Mouse (Mus musculus): ENCODE results near the gene Klk1b11.
"Not testable (repeated sequence)": the region's sequence is repeated elsewhere in the genome, so short reads cannot be mapped to it uniquely, and the experiment has no call there.

Klk1b11 gene

GRCm38 (mm10) chr7:43995577-43995976, at the start of gene Klk1b11:
Gene Klk1b11, plus strand, starts transcription at chr7:43995877.
- DNase-seq (ENCODE audit: low spot score), result not testable (repeated sequence)

GRCm38 (mm10) chr7:43950364-43950763, 45.3 kb upstream of the Klk1b11 start, which contains the start of gene Klk1b8:
Gene Klk1b8, plus strand, starts transcription at chr7:43950664.
- DNase-seq (ENCODE audit: low spot score), result no peak

- no peak for DNase-seq (ENCODE audit: low spot score)
These were observed 43.0 kb upstream of the Klk1b11 start for GRCm38 (mm10) chr7:43952703-43953102.

- no peak for DNase-seq (ENCODE audit: low spot score)
These were observed 29.2 kb upstream of the Klk1b11 start, which contains the start of gene Klk1b1 for GRCm38 (mm10) chr7:43966451-43966850. Gene Klk1b1, plus strand, starts transcription at chr7:43966751.

- no peak for DNase-seq (ENCODE audit: low spot score)
These were observed 28.6 kb upstream of the Klk1b11 start for GRCm38 (mm10) chr7:43967058-43967457.

GRCm38 (mm10) chr7:43967612-43968011, 28.1 kb upstream of the Klk1b11 start:
- DNase-seq (ENCODE audit: low spot score), result no peak

- not testable (repeated sequence) for DNase-seq (ENCODE audit: low spot score)
These were observed 19.9 kb upstream of the Klk1b11 start, which contains the start of gene Klk1b9 for GRCm38 (mm10) chr7:43975761-43976160. Gene Klk1b9, plus strand, starts transcription at chr7:43976061.

- no peak for DNase-seq (ENCODE audit: low spot score)
These were observed 10.0 kb upstream of the Klk1b11 start for GRCm38 (mm10) chr7:43985657-43986056.

GRCm38 (mm10) chr7:43994821-43995220, 856 bp upstream of the Klk1b11 start:
- not testable (repeated sequence) for DNase-seq (ENCODE audit: low spot score)

- DNase-seq (ENCODE audit: low spot score), result no peak
These were observed 9.2 kb downstream of the Klk1b11 start for GRCm38 (mm10) chr7:44004847-44005246.

GRCm38 (mm10) chr7:44011868-44012267, 16.2 kb downstream of the Klk1b11 start, which contains the start of gene Klk1b26:
Gene Klk1b26, plus strand, starts transcription at chr7:44012168.
- DNase-seq (ENCODE audit: low spot score), result not testable (repeated sequence)

- DNase-seq (ENCODE audit: low spot score), result not testable (repeated sequence)
These were observed 19.0 kb downstream of the Klk1b11 start for GRCm38 (mm10) chr7:44014666-44015065.

GRCm38 (mm10) chr7:44015071-44015470, 19.4 kb downstream of the Klk1b11 start:
- DNase-seq (ENCODE audit: low spot score), result no peak

All from T-cell, adult 2 months (primary cell).